ENCODE assay signal across 17 mouse cellular contexts in the genomic region with DNA sequence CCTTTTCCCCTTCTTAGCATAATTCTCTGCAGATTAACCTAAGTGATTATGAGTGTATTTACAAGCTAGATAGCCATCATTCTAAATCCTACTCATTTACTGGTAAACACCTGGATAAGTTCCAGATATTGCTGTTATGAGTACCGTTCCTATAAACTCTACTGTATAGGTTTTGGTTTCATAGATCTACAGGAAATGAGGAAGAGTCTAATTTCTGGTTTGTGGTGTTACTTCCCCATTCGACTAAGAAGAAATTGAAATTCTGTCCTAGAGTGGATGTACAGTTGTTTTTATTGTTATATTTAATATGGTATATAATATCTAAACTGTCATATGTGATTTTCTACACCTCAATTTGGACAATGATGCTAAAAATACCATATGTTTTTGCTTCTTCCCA.
"Had no signal": no experiment of that assay in that cellular context is flagged by ENCODE, and none has a peak within 500 bp of the region (broad histone marks: within the 10 kb centered on the region; RNA-seq: fewer than 3 reads in every experiment).

No protein-coding gene starts in this region.

- DNase-seq: left cerebral cortex, postnatal 4 days; liver; liver, embryonic 13.5 days; liver, postnatal 0 days; lung, adult 18-20 months; lung, adult 2 months; lung, embryonic 14.5 days; lung, postnatal 10 days; lung, postnatal 14 days; lung, postnatal 36 days; lung, postnatal 4 days; midbrain, embryonic 14.5 days had no signal

- ATAC-seq: liver, embryonic 12.5 days; liver, postnatal 0 days; lung, postnatal 0 days; midbrain, embryonic 13.5 days; midbrain, embryonic 15.5 days; midbrain, embryonic 16.5 days had no signal
